Mouse (Mus musculus): ENCODE measurements around the gene Zdhhc14. TPM values are rescaled to one million over a fixed set of nuclear protein-coding genes. Genes with fewer than 3 reads are reported as not detected.
A peak's percentile ranks its signal among the peaks of the same experiment; 100 is the strongest.

Gene Zdhhc14
- total and polyA plus RNA-seq, 3 experiments: 0.34 to 1.3 (median 0.35) TPM

- TF ChIP-seq SMC3 (IDR thresholded peaks at IDR 0.05; ENCODE audit: low read depth, low read length) (no peak), ELF1 (IDR thresholded peaks at IDR 0.05; ENCODE audit: low read depth, low read length) (no peak), POLR2A (IDR thresholded peaks at IDR 0.05; ENCODE audit: low read depth, low read length) (no peak), EP300 (IDR thresholded peaks at IDR 0.05; ENCODE audit: low read length) (no peak), GABPA (IDR thresholded peaks at IDR 0.05; ENCODE audit: insufficient replicate concordance, low read depth, low read length) (no peak), CTCF (conservative IDR thresholded peaks at IDR 0.05 in 1 of 2, IDR thresholded peaks at IDR 0.05 in 1 of 2; ENCODE audit: low read depth in 2 of 2, low read length in 2 of 2) (no peak), POLR2AphosphoS2 (IDR thresholded peaks at IDR 0.05; ENCODE audit: low read depth, low read length) (no peak), E2F4 (IDR thresholded peaks at IDR 0.05; ENCODE audit: insufficient replicate concordance, low read depth, low read length) (no peak), ZC3H11A (IDR thresholded peaks at IDR 0.05; ENCODE audit: low read depth, low read length) (no peak), TCF12 (IDR thresholded peaks at IDR 0.05; ENCODE audit: low read depth, low read length) (no peak), MYC (IDR thresholded peaks at IDR 0.05; ENCODE audit: low read depth, low read length) (no peak), PAX5 (IDR thresholded peaks at IDR 0.05; ENCODE audit: low read length) (no peak), MAZ (IDR thresholded peaks at IDR 0.05; ENCODE audit: low read depth, low read length) (no peak), SIN3A (IDR thresholded peaks at IDR 0.05; ENCODE audit: low read length) (no peak), RAD21 (IDR thresholded peaks at IDR 0.05; ENCODE audit: low read depth, low read length) (no peak)
- dilution Hi-C loops (cut with MboI; ENCODE audit: extremely low pct_ligation_motif_present, extremely low pct_unique_long_range_greater_than_20kb, low sequenced_read_pairs): no loop called here
- Histone ChIP-seq H3K27me3 (replicated peaks) (no peaks in the 10 kb centered on the region), H3K36me3 (replicated peaks in 1 of 2; ENCODE audit: control insufficient read depth in 1 of 2, insufficient read depth in 1 of 2, low read length in 1 of 2) (no peaks in the 10 kb centered on the region), H3K4me3 (replicated peaks in 1 of 3; ENCODE audit: low read depth in 2 of 3, low read length in 2 of 3, poor library complexity in 1 of 3) (no peak overlapping the region), H3K4me1 (ENCODE audit: control insufficient read depth in 1 of 2, insufficient read depth in 2 of 2) (peaks cover 8 to 42% of the 10 kb centered on the region in 2 experiments), H3K79me2 (replicated peaks; ENCODE audit: control insufficient read depth, extremely low read depth, insufficient read depth, poor library complexity, severe bottlenecking) (no peaks in the 10 kb centered on the region), H3K4me2 (ENCODE audit: insufficient read depth, low read depth, poor library complexity, severe bottlenecking) (no peak overlapping the region), H3K27ac (ENCODE audit: insufficient read depth, low read depth) (no peak overlapping the region), H3K9me3 (replicated peaks; ENCODE audit: low read length) (no peaks in the 10 kb centered on the region), H3K9ac (ENCODE audit: insufficient read depth, low read depth) (no peak overlapping the region)
- in situ Hi-C loops (cut with MboI; ENCODE audit: low pct_ligation_motif_present, low pct_unique_long_range_greater_than_20kb, low sequenced_read_pairs): no loop called here
- DNase-seq (ENCODE audit: extremely low read depth): no peak
Observed at GRCm38 (mm10) chr17:5755489-5755888, 263.1 kb downstream of the Zdhhc14 start.

DNA sequence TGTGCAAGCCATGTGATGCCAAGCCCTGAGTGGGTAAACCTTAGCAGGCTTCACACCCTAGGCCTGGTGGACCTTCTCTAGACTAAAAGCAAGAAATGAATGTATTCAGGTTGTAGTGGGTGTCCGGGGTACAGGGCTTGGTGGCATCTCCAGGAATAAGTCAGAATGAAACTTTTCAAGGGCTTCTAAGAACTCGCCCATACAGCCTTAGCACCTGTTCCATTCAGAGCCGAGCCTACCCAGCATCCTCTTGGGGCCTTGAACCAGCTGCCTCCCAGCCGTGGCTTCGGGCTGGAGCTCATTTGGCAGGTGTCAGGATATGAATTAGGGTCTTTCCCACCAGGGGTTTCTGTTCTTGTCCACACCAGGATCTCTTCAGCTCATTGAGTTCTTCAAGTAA, 263.7 kb downstream of the Zdhhc14 start:
- TF ChIP-seq MEF2A (IDR thresholded peaks at IDR 0.05; ENCODE audit: borderline replicate concordance, low read depth, low read length) (peak; percentile 60), ETS1 (conservative IDR thresholded peaks at IDR 0.05; ENCODE audit: low read depth, low read length) (peak; percentile 63), SIN3A (IDR thresholded peaks at IDR 0.05; ENCODE audit: low read length) (0 out of 2 replicates have a peak, but pooled peaks have one; percentile 5), USF2 (conservative IDR thresholded peaks at IDR 0.05; ENCODE audit: low read depth, low read length) (no peak; the same call in 1 of the 2 replicates), MAFK (IDR thresholded peaks at IDR 0.05; ENCODE audit: insufficient replicate concordance, low read length) (no peak), ZMIZ1 (IDR thresholded peaks at IDR 0.05; ENCODE audit: low read depth, low read length) (no peak), TBP (conservative IDR thresholded peaks at IDR 0.05; ENCODE audit: low read depth, low read length) (0 out of 2 replicates have a peak, but pooled peaks have one; percentile 13), JUN (IDR thresholded peaks at IDR 0.05; ENCODE audit: insufficient read depth, low read depth, low read length) (peak; percentile 59; the same call in 1 of the 2 replicates), RCOR1 (conservative IDR thresholded peaks at IDR 0.05; ENCODE audit: low read depth, low read length) (no peak), IRF4 (IDR thresholded peaks at IDR 0.05; ENCODE audit: low read depth, low read length) (peak; percentile 88), EP300 (IDR thresholded peaks at IDR 0.05; ENCODE audit: low read length) (peak; percentile 86), MAX (IDR thresholded peaks at IDR 0.05; ENCODE audit: low read length) (peak; percentile 45; the same call in 1 of the 2 replicates), TCF12 (IDR thresholded peaks at IDR 0.05; ENCODE audit: low read depth, low read length) (peak; percentile 97), JUND (conservative IDR thresholded peaks at IDR 0.05; ENCODE audit: low read depth, low read length) (peak; percentile 73)
- Histone ChIP-seq H3K36me3 (replicated peaks in 1 of 2; ENCODE audit: control insufficient read depth in 1 of 2, insufficient read depth in 1 of 2, low read length in 1 of 2) (no peaks in the 10 kb centered on the region), H3K4me3 (replicated peaks in 1 of 3; ENCODE audit: low read depth in 2 of 3, low read length in 2 of 3, poor library complexity in 1 of 3) (no peak overlapping the region), H3K79me2 (replicated peaks; ENCODE audit: control insufficient read depth, extremely low read depth, insufficient read depth, poor library complexity, severe bottlenecking) (no peaks in the 10 kb centered on the region), H3K9me3 (replicated peaks; ENCODE audit: low read length) (no peaks in the 10 kb centered on the region), H3K27me3 (replicated peaks) (no peaks in the 10 kb centered on the region), H3K27ac (ENCODE audit: insufficient read depth, low read depth) (no peak overlapping the region), H3K4me2 (ENCODE audit: insufficient read depth, low read depth, poor library complexity, severe bottlenecking) (0 out of 2 replicates have a peak overlapping the region, but pooled peaks have one; percentile 8), H3K9ac (ENCODE audit: insufficient read depth, low read depth) (no peak overlapping the region), H3K4me1 (ENCODE audit: control insufficient read depth in 1 of 2, insufficient read depth in 2 of 2) (peaks cover 8 to 42% of the 10 kb centered on the region in 2 experiments)
- in situ Hi-C loops (cut with MboI; ENCODE audit: low pct_ligation_motif_present, low pct_unique_long_range_greater_than_20kb, low sequenced_read_pairs) (no loop called here), dilution Hi-C loops (cut with MboI; ENCODE audit: extremely low pct_ligation_motif_present, extremely low pct_unique_long_range_greater_than_20kb, low sequenced_read_pairs) (no loop called here)
- DNase-seq (ENCODE audit: extremely low read depth): peak; percentile 86

All from CH12.LX (cell line).